Mouse (Mus musculus) midbrain, embryonic 11.5 days (tissue): ENCODE data around the gene Crxos. TPM values are rescaled to one million over a fixed set of nuclear protein-coding genes. Genes with fewer than 3 reads are reported as not detected.

Source experiments
- ATAC-seq: fragments of 200-750 bp; cut with Nextera tagmentation; 2 replicates; pipeline ENCODE4 v1.8.0; 2017; ENCODE audit warnings: moderate TSS enrichment, moderate library complexity; ENCODE audit not compliant: low FRiP score
- DNase-seq: peaks from one replicate; pipeline ENCODE4 v3.0.0; 2015; ENCODE audit warnings: low spot score; ENCODE audit errors: missing footprints
- H3K27ac ChIP-seq: fragments of 300-500 bp; sonication (generic); 2 replicates; pipeline ENCODE4 v1.5.1; 2014; ENCODE audit warnings: low read depth, low read length
- H3K27me3 ChIP-seq: fragments of 300-500 bp; sonication (generic); 2 replicates; pipeline ENCODE4 v1.6.1; 2014; ENCODE audit warnings: mild to moderate bottlenecking, low read length, moderate library complexity, mixed read lengths; ENCODE audit not compliant: control insufficient read depth, insufficient read depth
- H3K36me3 ChIP-seq: fragments of 300-500 bp; sonication (generic); 2 replicates; pipeline ENCODE4 v1.6.1; 2014; ENCODE audit warnings: mild to moderate bottlenecking, low read length, moderate library complexity, mixed read lengths; ENCODE audit not compliant: control insufficient read depth, insufficient read depth
- H3K4me1 ChIP-seq: fragments of 300-500 bp; sonication (generic); 2 replicates; pipeline ENCODE4 v1.6.1; 2014; ENCODE audit warnings: low read length; ENCODE audit not compliant: control insufficient read depth, insufficient read depth
- H3K4me2 ChIP-seq: fragments of 300-500 bp; sonication (generic); 2 replicates; pipeline ENCODE4 v1.6.1; 2014; ENCODE audit warnings: mild to moderate bottlenecking, moderate library complexity
- H3K4me3 ChIP-seq: fragments of 300-500 bp; sonication (generic); 2 replicates; pipeline ENCODE4 v1.5.1; 2014; ENCODE audit warnings: low read depth, low read length
- H3K9ac ChIP-seq: fragments of 300-500 bp; sonication (generic); 2 replicates; pipeline ENCODE4 v1.6.1; 2014; ENCODE audit warnings: low read length
- H3K9me3 ChIP-seq: fragments of 300-500 bp; sonication (generic); 2 replicates; pipeline ENCODE4 v1.6.1; 2016; ENCODE audit warnings: low read length; ENCODE audit not compliant: control insufficient read depth
- WGBS: fragments of 180-500 bp; shearing (Covaris S2); extraction: QIAGEN DNeasy Blood & Tissue Kit; methylation state at CpG from one replicate; pipeline ENCODE4 v1.1.7; 2014; 5-methylcytosine and 5-hydroxymethylcytosine counted together
- polyA plus RNA-seq: library from polyadenylated mRNA; unstranded; fragments of >200 nt; fragmentation: Nextera tagmentation; extraction: Ambion mirVana; gene quantifications from 2 replicates; pipeline ENCODE4 v1.2.1, GENCODE M21; 2014

The Crxos gene
- polyA plus RNA-seq, 1 experiment from 2014 or later, result 0.08 TPM

- Histone ChIP-seq H3K4me2 (no peak overlapping the region), H3K4me3 (no peak overlapping the region)
These were observed 49.2 kb downstream of the Crxos start for GRCm38 (mm10) chr7:15931635-15932034.

DNA sequence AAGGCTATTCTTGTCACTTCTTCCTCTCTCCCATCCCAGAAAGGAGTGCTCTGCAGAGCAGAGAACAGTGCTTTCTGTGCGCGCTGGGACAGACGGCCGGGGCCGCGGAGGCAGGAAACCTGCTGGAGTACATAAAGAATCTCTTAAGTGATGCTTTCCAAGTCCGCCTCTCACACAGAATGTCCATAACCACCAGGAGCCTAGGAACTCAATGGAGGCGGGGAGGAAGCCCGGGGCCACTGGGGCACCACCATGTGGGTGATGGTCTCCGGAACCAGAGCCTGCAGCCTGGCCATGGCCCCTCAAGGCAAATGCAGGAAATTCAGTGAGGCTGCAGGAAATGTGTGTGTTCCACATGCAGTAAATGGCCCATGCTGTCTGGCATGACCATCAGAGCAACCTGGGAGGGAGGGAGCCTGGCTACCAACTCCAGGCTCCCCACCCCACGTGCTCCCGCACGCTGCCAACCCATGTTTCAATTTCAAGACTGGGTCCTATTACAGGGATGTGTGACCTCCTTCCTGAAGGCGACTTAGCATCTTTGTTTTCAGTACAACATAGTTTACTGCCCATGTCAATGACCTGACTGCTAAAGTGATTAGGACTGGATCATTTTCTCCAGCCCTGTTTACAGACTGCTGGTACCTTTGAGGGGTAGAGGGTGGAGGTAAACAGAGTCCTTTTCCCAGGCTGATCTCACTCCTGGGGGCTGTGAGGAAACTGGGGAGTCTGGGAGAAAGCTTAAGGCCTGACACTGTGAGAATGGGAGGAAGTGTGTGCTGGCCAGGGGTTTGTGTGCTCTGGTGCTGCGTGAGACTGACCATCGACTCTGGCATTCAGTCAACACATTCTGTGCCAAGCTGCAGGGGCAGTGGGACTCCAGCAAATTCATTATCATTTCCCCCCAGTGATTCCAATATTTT, 51.3 kb downstream of the Crxos start:
- DNase-seq, result no peak
- H3K36me3 ChIP-seq, result peaks cover 24% of the 10 kb centered on the region

More at GRCm38 (mm10) chr7:15931635-15932034, 49.2 kb downstream of the Crxos start:
- H3K27me3 ChIP-seq, result no peaks in the 10 kb centered on the region
- WGBS, result 86% methylated on average over 3 of the region's 3 CpGs
- ATAC-seq (no peak), DNase-seq (no peak)
- no peak overlapping the region for H3K27ac ChIP-seq
- H3K9me3 ChIP-seq, result no peaks in the 10 kb centered on the region; the same call in 1 of the 2 replicates
- no peak overlapping the region for H3K9ac ChIP-seq
- H3K36me3 ChIP-seq, result peaks cover 6% of the 10 kb centered on the region; the same call in 1 of the 2 replicates
- H3K4me1 ChIP-seq, result no peaks in the 10 kb centered on the region

DNA sequence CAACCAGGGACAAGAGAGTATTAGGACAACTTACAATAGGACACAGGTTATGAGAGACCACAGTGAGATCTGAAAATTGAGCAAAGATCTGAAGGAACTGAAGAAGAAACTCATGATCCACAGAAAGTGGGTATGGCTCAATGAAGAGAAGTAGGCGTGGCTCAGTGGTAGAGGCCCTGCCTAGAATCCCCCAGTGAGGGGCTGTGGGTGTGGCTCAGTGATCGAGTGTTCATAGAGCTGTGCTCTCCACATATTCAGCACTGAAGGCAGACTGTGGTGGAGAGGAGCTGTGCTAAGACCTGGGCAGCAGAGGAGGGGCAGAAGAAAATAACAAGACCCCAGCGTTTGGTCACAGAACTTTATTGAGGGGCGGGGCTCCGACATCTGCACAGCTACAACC, 55.1 kb downstream of the Crxos start:
- Histone ChIP-seq H3K4me3 (no peak overlapping the region), H3K4me2 (no peak overlapping the region), H3K27ac (no peak overlapping the region), H3K27me3 (no peaks in the 10 kb centered on the region), H3K36me3 (peaks cover 56% of the 10 kb centered on the region), H3K9me3 (no peaks in the 10 kb centered on the region; the same call in 1 of the 2 replicates), H3K4me1 (no peaks in the 10 kb centered on the region), H3K9ac (no peak overlapping the region)
- DNase-seq (no peak), ATAC-seq (no peak)
- WGBS, result 91% methylated on average over 5 of the region's 5 CpGs

More for the DNA sequence above, 51.3 kb downstream of the Crxos start:
- no peak overlapping the region for H3K9ac ChIP-seq
- WGBS, result 66% methylated on average over 16 of the region's 16 CpGs
- ATAC-seq, result no peak
- H3K4me2 ChIP-seq, result no peak overlapping the region
- no peak overlapping the region for H3K27ac ChIP-seq
- no peak overlapping the region for H3K4me3 ChIP-seq
- no peaks in the 10 kb centered on the region for H3K4me1 ChIP-seq
- H3K27me3 ChIP-seq, result no peaks in the 10 kb centered on the region
- H3K9me3 ChIP-seq, result no peaks in the 10 kb centered on the region; the same call in 1 of the 2 replicates

DNA sequence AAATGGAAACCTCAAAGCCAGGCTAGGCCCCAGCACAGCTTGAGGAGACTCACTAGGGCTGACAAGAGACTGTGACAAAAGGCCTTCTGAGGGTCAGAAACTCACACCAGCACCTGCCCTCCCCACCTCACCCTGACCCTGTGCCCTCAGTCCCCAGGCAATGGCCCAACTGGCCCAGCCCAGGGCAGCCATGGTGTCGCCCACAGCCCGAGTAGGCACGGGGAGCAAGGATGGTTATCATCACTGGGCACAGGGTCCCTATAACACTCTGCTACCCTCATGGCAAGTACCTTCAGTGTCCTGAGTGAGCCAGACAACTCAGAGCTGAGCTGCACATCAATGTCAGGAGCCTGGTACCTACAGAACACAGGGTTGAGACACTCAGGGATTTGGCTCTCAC, 56.2 kb downstream of the Crxos start:
- no peak for DNase-seq
- no peak overlapping the region for H3K4me3 ChIP-seq
- no peak overlapping the region for H3K4me2 ChIP-seq
- H3K27ac ChIP-seq, result no peak overlapping the region
- no peak overlapping the region for H3K9ac ChIP-seq
- no peaks in the 10 kb centered on the region for H3K27me3 ChIP-seq
- H3K9me3 ChIP-seq, result no peaks in the 10 kb centered on the region; the same call in 1 of the 2 replicates
- WGBS, result 98% methylated on average over 3 of the region's 3 CpGs
- ATAC-seq, result no peak
- H3K4me1 ChIP-seq, result no peaks in the 10 kb centered on the region
- H3K36me3 ChIP-seq, result peaks cover 63% of the 10 kb centered on the region

DNA sequence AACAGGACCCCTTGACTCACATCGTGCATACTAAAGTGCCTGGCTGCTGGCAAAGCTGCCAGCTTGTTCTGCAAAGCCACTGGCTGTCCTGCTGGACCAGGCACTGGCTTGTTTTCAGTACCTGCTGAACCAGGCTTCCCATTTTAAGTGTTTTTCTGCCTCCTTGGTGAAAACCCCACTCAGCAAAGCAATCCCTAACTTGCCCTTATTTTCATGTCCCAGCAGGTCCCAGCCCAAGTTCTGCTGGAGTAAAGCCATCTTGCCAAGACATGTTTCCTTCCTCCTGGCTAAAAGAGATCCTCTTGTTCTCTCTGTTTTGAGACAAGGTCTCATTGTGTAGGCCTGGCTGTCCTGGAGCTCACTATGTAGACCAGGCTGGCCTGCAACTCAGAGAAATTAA, 61.9 kb downstream of the Crxos start:
- WGBS, result 95% methylated on average over 1 of the region's 1 CpGs
- DNase-seq (no peak), ATAC-seq (no peak)
- Histone ChIP-seq H3K4me3 (no peak overlapping the region), H3K4me2 (no peak overlapping the region; the same call in 1 of the 2 replicates), H3K9ac (no peak overlapping the region), H3K27ac (no peak overlapping the region), H3K36me3 (peaks cover 33% of the 10 kb centered on the region), H3K27me3 (no peaks in the 10 kb centered on the region), H3K4me1 (peaks cover 12% of the 10 kb centered on the region), H3K9me3 (no peaks in the 10 kb centered on the region)

DNA sequence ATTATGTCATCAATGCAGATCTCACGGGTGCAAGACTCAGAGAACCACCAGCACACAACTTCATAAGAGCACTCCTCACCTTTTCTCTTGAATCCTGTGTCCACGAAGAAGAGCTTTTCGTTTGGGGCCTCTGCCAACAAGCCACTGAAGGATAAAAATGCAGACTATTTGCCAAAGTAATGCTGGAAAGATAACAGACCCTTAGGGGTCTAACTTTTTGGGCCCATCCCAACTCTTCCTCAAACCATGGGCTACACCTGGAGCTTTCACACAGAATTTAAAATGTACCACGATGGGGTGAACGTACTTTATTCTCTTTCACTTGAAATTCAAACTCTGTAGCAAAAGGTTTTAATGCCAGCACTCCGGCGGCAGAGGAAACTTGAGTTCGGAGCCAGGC, 62.8 kb downstream of the Crxos start:
- H3K4me2 ChIP-seq, result peak overlapping the region; percentile 88
- no peaks in the 10 kb centered on the region for H3K27me3 ChIP-seq
- ATAC-seq (no peak), DNase-seq (no peak)
- peak overlapping the region; percentile 73 for H3K4me3 ChIP-seq
- H3K4me1 ChIP-seq, result peaks cover 12% of the 10 kb centered on the region
- H3K27ac ChIP-seq, result no peak overlapping the region; the same call in 1 of the 2 replicates
- H3K9me3 ChIP-seq, result no peaks in the 10 kb centered on the region
- WGBS, result 6% methylated on average over 8 of the region's 8 CpGs
- H3K9ac ChIP-seq, result peak overlapping the region; percentile 79
- peaks cover 25% of the 10 kb centered on the region for H3K36me3 ChIP-seq

GRCm38 (mm10) chr7:15945721-15946536, 63.5 kb downstream of the Crxos start, which contains the start of gene Nop53:
Gene Nop53, minus strand, starts transcription at chr7:15946074.
- H3K4me1 ChIP-seq, result peaks cover 12% of the 10 kb centered on the region
- ATAC-seq, result peak; percentile 94
- WGBS, result 2% methylated on average over 59 of the region's 59 CpGs
- DNase-seq, result peak; percentile 99
- peak within 1 kb of the TSS; percentile 79 for H3K9ac ChIP-seq
- H3K27ac ChIP-seq, result peak within 1 kb of the TSS; percentile 87
- H3K36me3 ChIP-seq, result peaks cover 22% of the 10 kb centered on the region
- peak within 1 kb of the TSS; percentile 73 for H3K4me3 ChIP-seq
- no peaks in the 10 kb centered on the region for H3K9me3 ChIP-seq
- H3K4me2 ChIP-seq, result peak within 1 kb of the TSS; percentile 88
- H3K27me3 ChIP-seq, result no peaks in the 10 kb centered on the region

- no peak for DNase-seq
These were observed 65.3 kb downstream of the Crxos start for GRCm38 (mm10) chr7:15947653-15948260.

More at GRCm38 (mm10) chr7:15947653-15948260, 65.3 kb downstream of the Crxos start:
- Histone ChIP-seq H3K4me3 (no peak overlapping the region), H3K27ac (no peak overlapping the region), H3K4me2 (no peak overlapping the region; the same call in 1 of the 2 replicates), H3K27me3 (no peaks in the 10 kb centered on the region), H3K9ac (no peak overlapping the region), H3K36me3 (peaks cover 5% of the 10 kb centered on the region; the same call in 1 of the 2 replicates), H3K4me1 (peaks cover 12% of the 10 kb centered on the region), H3K9me3 (no peaks in the 10 kb centered on the region)
- no peak; the same call in 1 of the 2 replicates for ATAC-seq
- 45% methylated on average over 4 of the region's 4 CpGs for WGBS
